Mouse (Mus musculus) hindbrain, embryonic 16.5 days (tissue): ENCODE measurements around the gene Ccdc126. TPM values are rescaled to one million over a fixed set of nuclear protein-coding genes. Genes with fewer than 3 reads are reported as not detected.

ENCODE experiments used
- ATAC-seq: fragments of 200-750 bp; cut with Nextera tagmentation; 2 replicates; pipeline ENCODE4 v1.8.0; 2017; ENCODE audit warnings: moderate TSS enrichment, moderate library complexity
- H3K27ac ChIP-seq: fragments of 300-500 bp; sonication (generic); 2 replicates; pipeline ENCODE4 v1.5.1; 2014; ENCODE audit warnings: low read depth, mild to moderate bottlenecking, control low read depth, low read length, moderate library complexity
- H3K27me3 ChIP-seq: fragments of 300-500 bp; sonication (generic); replicated peaks from 2 replicates; pipeline ENCODE4 v1.6.1; 2014; ENCODE audit warnings: low read length; ENCODE audit not compliant: control insufficient read depth, insufficient read depth
- H3K36me3 ChIP-seq: fragments of 300-500 bp; sonication (generic); 2 replicates; pipeline ENCODE4 v1.6.1; 2014; ENCODE audit warnings: mild to moderate bottlenecking, low read length, moderate library complexity, mixed read lengths; ENCODE audit not compliant: control insufficient read depth, insufficient read depth
- H3K4me1 ChIP-seq: fragments of 300-500 bp; sonication (generic); 2 replicates; pipeline ENCODE4 v1.6.1; 2014; ENCODE audit warnings: low read depth, low read length; ENCODE audit not compliant: control insufficient read depth, insufficient read depth
- H3K4me2 ChIP-seq: fragments of 300-500 bp; sonication (generic); 2 replicates; pipeline ENCODE4 v1.6.1; 2014; ENCODE audit warnings: mild to moderate bottlenecking, low read length, control low read depth, moderate library complexity
- H3K4me3 ChIP-seq: fragments of 300-500 bp; sonication (generic); 2 replicates; pipeline ENCODE4 v1.5.1; 2014; ENCODE audit warnings: mild to moderate bottlenecking, low read length, control low read depth, moderate library complexity
- H3K9ac ChIP-seq: fragments of 300-500 bp; sonication (generic); 2 replicates; pipeline ENCODE4 v1.6.1; 2014; ENCODE audit warnings: low read depth, mild to moderate bottlenecking, control low read depth, low read length, moderate library complexity
- H3K9me3 ChIP-seq: fragments of 300-500 bp; sonication (generic); 2 replicates; pipeline ENCODE4 v1.6.1; 2014; ENCODE audit warnings: mild to moderate bottlenecking, low read length, moderate library complexity; ENCODE audit not compliant: control insufficient read depth
- WGBS: fragments of 180-500 bp; shearing (Covaris S2); extraction: QIAGEN DNeasy Blood & Tissue Kit; methylation state at CpG from one replicate; pipeline ENCODE4 v1.1.7; 2014; 5-methylcytosine and 5-hydroxymethylcytosine counted together
- polyA plus RNA-seq: library from polyadenylated mRNA; unstranded; fragments of >200 nt; fragmentation: Nextera tagmentation; extraction: Ambion mirVana; gene quantifications from 2 replicates; pipeline ENCODE4 v1.2.1, GENCODE M21; 2015

Gene Ccdc126
- polyA plus RNA-seq, 1 experiment from 2014 or later, result 10.7 TPM

GRCm38 (mm10) chr6:49367159-49368054, 48.3 kb downstream of the Ccdc126 start, which contains the start of gene Fam221a:
Fam221a (plus strand) TSS chr6:49367739.
- Histone ChIP-seq H3K4me2 (peak within 1 kb of the TSS; percentile 86), H3K36me3 (no peaks in the 10 kb centered on the region), H3K27ac (peak within 1 kb of the TSS; percentile 33), H3K4me1 (peaks cover 7% of the 10 kb centered on the region), H3K4me3 (peak within 1 kb of the TSS; percentile 65), H3K9me3 (no peaks in the 10 kb centered on the region), H3K27me3 (no peaks in the 10 kb centered on the region), H3K9ac (peak within 1 kb of the TSS; percentile 64)
- WGBS, result 2% methylated on average over 47 of the region's 49 CpGs
- peak; percentile 98 for ATAC-seq

DNA sequence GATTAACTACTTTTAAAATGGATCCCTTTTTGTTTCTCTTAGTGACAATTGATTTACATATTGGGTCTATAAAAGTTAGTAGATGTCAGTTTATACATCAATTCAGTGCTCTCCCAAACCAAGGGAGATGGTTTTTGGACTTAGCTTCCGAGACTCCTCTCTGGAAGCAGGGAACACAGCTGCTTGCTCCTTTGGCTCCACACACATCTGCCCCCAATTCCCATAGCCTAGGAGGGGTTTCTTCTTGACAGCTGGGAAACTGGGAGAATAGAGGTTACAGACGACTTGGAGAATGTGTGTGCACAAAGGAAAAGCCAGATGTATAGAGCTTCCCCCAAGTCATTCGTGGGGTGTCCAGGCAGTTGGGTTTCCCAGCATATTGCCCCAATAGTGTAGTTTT, 49.1 kb downstream of the Ccdc126 start:
- H3K27ac ChIP-seq, result no peak overlapping the region
- H3K27me3 ChIP-seq, result no peaks in the 10 kb centered on the region
- no peaks in the 10 kb centered on the region for H3K9me3 ChIP-seq
- H3K9ac ChIP-seq, result no peak overlapping the region
- peaks cover 7% of the 10 kb centered on the region for H3K4me1 ChIP-seq
- H3K4me2 ChIP-seq, result peak overlapping the region; percentile 86
- H3K36me3 ChIP-seq, result no peaks in the 10 kb centered on the region
- 31% methylated on average over 3 of the region's 3 CpGs for WGBS
- ATAC-seq, result no peak
- peak overlapping the region; percentile 65 for H3K4me3 ChIP-seq

DNA sequence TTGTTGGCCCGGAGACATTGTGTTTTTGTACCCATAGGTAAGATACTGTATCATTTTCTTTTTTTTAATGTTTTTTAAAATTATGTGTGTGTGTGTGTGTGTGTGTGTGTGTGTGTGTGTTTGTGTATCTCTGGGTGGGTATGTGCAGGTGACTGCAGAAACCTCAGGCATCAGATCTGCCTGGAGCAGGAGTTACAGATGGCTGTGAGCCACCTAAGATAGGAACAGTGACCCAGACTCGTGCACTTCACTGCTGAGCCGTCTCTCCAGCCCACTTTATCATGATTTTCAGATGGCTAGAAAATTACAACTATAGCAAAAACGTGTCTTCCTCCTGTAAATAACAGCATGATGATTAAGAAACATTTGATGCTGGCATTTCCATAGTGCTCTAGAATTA, 53.6 kb downstream of the Ccdc126 start:
- no peaks in the 10 kb centered on the region for H3K9me3 ChIP-seq
- H3K4me1 ChIP-seq, result peaks cover 7% of the 10 kb centered on the region
- H3K36me3 ChIP-seq, result no peaks in the 10 kb centered on the region
- no peak overlapping the region for H3K9ac ChIP-seq
- H3K4me2 ChIP-seq, result no peak overlapping the region
- ATAC-seq, result no peak
- 82% methylated on average over 4 of the region's 4 CpGs for WGBS
- no peaks in the 10 kb centered on the region for H3K27me3 ChIP-seq
- no peak overlapping the region for H3K27ac ChIP-seq
- H3K4me3 ChIP-seq, result no peak overlapping the region

GRCm38 (mm10) chr6:49373943-49374342, 54.9 kb downstream of the Ccdc126 start:
- no peaks in the 10 kb centered on the region for H3K36me3 ChIP-seq
- no peaks in the 10 kb centered on the region for H3K4me1 ChIP-seq
- no peaks in the 10 kb centered on the region for H3K9me3 ChIP-seq
- no peak overlapping the region for H3K9ac ChIP-seq
- ATAC-seq, result no peak
- no peak overlapping the region for H3K4me3 ChIP-seq
- H3K27ac ChIP-seq, result no peak overlapping the region
- no peaks in the 10 kb centered on the region for H3K27me3 ChIP-seq
- 63% methylated on average over 2 of the region's 2 CpGs for WGBS
- H3K4me2 ChIP-seq, result no peak overlapping the region

DNA sequence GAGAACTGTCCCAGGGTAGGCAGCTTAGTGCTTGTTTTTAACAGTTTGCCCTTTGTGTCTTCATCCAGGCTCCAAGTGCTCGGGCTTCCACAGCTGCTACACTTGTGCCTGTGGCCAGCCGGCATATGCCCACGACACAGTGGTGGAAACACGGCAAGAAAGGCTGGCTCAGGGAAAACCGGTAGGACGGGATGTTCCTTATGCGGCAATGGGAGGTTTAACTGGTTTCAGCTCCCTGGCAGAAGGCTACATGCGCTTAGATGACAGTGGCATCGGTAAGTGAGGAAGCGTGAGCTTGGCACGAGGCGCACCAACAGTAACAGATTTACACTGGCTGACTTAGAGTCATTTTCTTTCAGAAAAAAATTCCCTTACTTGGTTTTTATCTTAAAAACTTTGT, 59.3 kb downstream of the Ccdc126 start:
- H3K4me3 ChIP-seq, result no peak overlapping the region

More for the DNA sequence above, 59.3 kb downstream of the Ccdc126 start:
- 71% methylated on average over 12 of the region's 12 CpGs for WGBS
- ATAC-seq, result no peak
- no peak overlapping the region for H3K27ac ChIP-seq
- no peaks in the 10 kb centered on the region for H3K9me3 ChIP-seq
- H3K4me2 ChIP-seq, result no peak overlapping the region
- H3K36me3 ChIP-seq, result no peaks in the 10 kb centered on the region
- H3K9ac ChIP-seq, result no peak overlapping the region
- H3K27me3 ChIP-seq, result no peaks in the 10 kb centered on the region
- no peaks in the 10 kb centered on the region for H3K4me1 ChIP-seq

Other genes starting within 250 kb of the Ccdc126 start
- gene Malsu1, start 245.5 kb upstream of the Ccdc126 start, polyA plus RNA-seq, result 58.3 and 66.8 TPM in 2 replicates
- 15.5 and 19.2 TPM in 2 replicates for gene Igf2bp3, start 104.3 kb upstream of the Ccdc126 start, polyA plus RNA-seq
- 97.0 and 97.9 TPM in 2 replicates for gene Tra2a, start 55.2 kb upstream of the Ccdc126 start, polyA plus RNA-seq
- gene Fam221a, start 48.5 kb downstream of the Ccdc126 start, polyA plus RNA-seq, result 5.4 and 6.2 TPM in 2 replicates
- 0.21 TPM in 1 of 2 replicates, not detected in the other for gene Stk31, start 76.3 kb downstream of the Ccdc126 start, polyA plus RNA-seq